18 mouse cellular contexts compared by ENCODE assay signal in the genomic region with DNA sequence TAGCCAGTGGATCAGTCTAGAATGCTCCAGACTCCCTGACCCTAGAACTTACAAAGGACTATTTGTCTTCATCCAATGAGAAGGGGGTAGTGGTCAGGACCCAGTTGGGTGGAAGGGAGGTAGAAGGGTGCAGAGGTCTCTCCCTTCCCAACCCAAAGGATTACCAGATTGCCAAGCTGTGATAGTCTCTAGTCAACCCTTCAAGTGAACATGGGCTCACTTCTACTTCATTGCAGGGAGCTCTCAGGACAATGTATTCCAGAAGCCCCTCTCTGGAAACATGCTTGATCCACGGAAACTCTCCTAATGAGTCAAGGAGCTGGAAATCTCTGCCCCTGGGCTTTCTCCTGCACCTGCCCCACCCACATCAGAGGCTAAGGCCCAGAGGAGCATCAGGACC. TPM values are rescaled to one million over a fixed set of nuclear protein-coding genes. Genes with fewer than 3 reads are reported as not detected.
DNase-seq lines count a peak whose midpoint lies in the region; ATAC-seq and TF ChIP-seq lines count a peak whose summit lies in the region.
"Had no signal": no experiment of that assay in that cellular context is flagged by ENCODE, and none has a peak within 500 bp of the region (broad histone marks: within the 10 kb centered on the region; RNA-seq: fewer than 3 reads in every experiment).

No protein-coding gene starts in this region.

- H3K4me1 ChIP-seq in hindbrain, embryonic 10.5 days (replicated peaks): peaks cover 20% of the 10 kb centered on the region
- peaks cover 5% of the 10 kb centered on the region for H3K4me1 ChIP-seq in hindbrain, embryonic 12.5 days
- H3K4me1 ChIP-seq in embryonic facial prominence, embryonic 10.5 days: peaks cover 29% of the 10 kb centered on the region
- H3K4me1 ChIP-seq in limb, embryonic 10.5 days: peaks cover 76% of the 10 kb centered on the region
- H3K4me1 ChIP-seq in limb, embryonic 14.5 days (ENCODE audit: control insufficient read depth, insufficient read depth, low read length): peaks cover 48% of the 10 kb centered on the region

- no peak for ATAC-seq in hindbrain, embryonic 12.5 days (ENCODE audit: low FRiP score)
- ATAC-seq in limb, embryonic 14.5 days (ENCODE audit: low FRiP score, low read depth): no peak
- ATAC-seq: forebrain, embryonic 15.5 days; intestine, embryonic 15.5 days had no signal

- H3K36me3 ChIP-seq in hindbrain, embryonic 10.5 days: no peaks in the 10 kb centered on the region
- H3K36me3 ChIP-seq in hindbrain, embryonic 12.5 days: no peaks in the 10 kb centered on the region
- no peaks in the 10 kb centered on the region for H3K36me3 ChIP-seq in embryonic facial prominence, embryonic 10.5 days (replicated peaks)
- H3K36me3 ChIP-seq in limb, embryonic 10.5 days: no peaks in the 10 kb centered on the region
- no peaks in the 10 kb centered on the region for H3K36me3 ChIP-seq in limb, embryonic 14.5 days (ENCODE audit: control insufficient read depth, insufficient read depth, low read length)
- H3K36me3 ChIP-seq: forebrain, embryonic 15.5 days; heart, embryonic 10.5 days; hindbrain, embryonic 13.5 days; intestine, embryonic 15.5 days had no signal

- H3K27me3 ChIP-seq in hindbrain, embryonic 10.5 days (ENCODE audit: insufficient read depth, poor library complexity, severe bottlenecking): peaks cover 100% of the 10 kb centered on the region
- peaks cover 96% of the 10 kb centered on the region for H3K27me3 ChIP-seq in hindbrain, embryonic 12.5 days
- H3K27me3 ChIP-seq in embryonic facial prominence, embryonic 10.5 days (replicated peaks; ENCODE audit: low read depth, poor library complexity, severe bottlenecking): peaks cover 99% of the 10 kb centered on the region
- peaks cover 82% of the 10 kb centered on the region for H3K27me3 ChIP-seq in limb, embryonic 10.5 days (ENCODE audit: low read depth, poor library complexity, severe bottlenecking)
- peaks cover 56% of the 10 kb centered on the region for H3K27me3 ChIP-seq in limb, embryonic 14.5 days (ENCODE audit: control insufficient read depth, insufficient read depth, low read length)

- TF ChIP-seq POLR2A in limb, embryonic 14.5 days (IDR thresholded peaks at IDR 0.05; ENCODE audit: borderline replicate concordance, extremely low read depth, insufficient read depth, insufficient read length): no peak

- H3K27ac ChIP-seq in hindbrain, embryonic 10.5 days: no peak overlapping the region
- no peak overlapping the region for H3K27ac ChIP-seq in hindbrain, embryonic 12.5 days
- no peak overlapping the region for H3K27ac ChIP-seq in embryonic facial prominence, embryonic 10.5 days (replicated peaks)
- peak overlapping the region; percentile 26; the same call in 1 of the 2 replicates for H3K27ac ChIP-seq in limb, embryonic 10.5 days
- no peak overlapping the region for H3K27ac ChIP-seq in limb, embryonic 14.5 days (replicated peaks; ENCODE audit: low read depth, low read length)
- H3K27ac ChIP-seq: forebrain, embryonic 15.5 days; heart, embryonic 10.5 days; hindbrain, embryonic 13.5 days; intestine, embryonic 15.5 days had no signal

- H3K4me3 ChIP-seq in hindbrain, embryonic 10.5 days: no peak overlapping the region
- H3K4me3 ChIP-seq in hindbrain, embryonic 12.5 days: no peak overlapping the region
- H3K4me3 ChIP-seq in embryonic facial prominence, embryonic 10.5 days: no peak overlapping the region
- H3K4me3 ChIP-seq in limb, embryonic 10.5 days: peak overlapping the region; percentile 65; the same call in 1 of the 2 replicates
- no peak overlapping the region for H3K4me3 ChIP-seq in limb, embryonic 14.5 days (replicated peaks; ENCODE audit: low read length)
- H3K4me3 ChIP-seq: forebrain, embryonic 15.5 days; heart, embryonic 10.5 days; hindbrain, embryonic 13.5 days; intestine, embryonic 15.5 days had no signal

- WGBS in hindbrain, embryonic 10.5 days: 6% methylated on average over 1 of the region's 1 CpGs
- 5% methylated on average over 1 of the region's 1 CpGs for WGBS in hindbrain, embryonic 12.5 days
- 0% methylated on average over 1 of the region's 1 CpGs for WGBS in embryonic facial prominence, embryonic 10.5 days
- WGBS in limb, embryonic 10.5 days: 0% methylated on average over 1 of the region's 1 CpGs
- 9% methylated on average over 1 of the region's 1 CpGs for WGBS in limb, embryonic 14.5 days

- H3K4me2 ChIP-seq in hindbrain, embryonic 12.5 days (replicated peaks): no peak overlapping the region
- no peak overlapping the region; the same call in 1 of the 2 replicates for H3K4me2 ChIP-seq in limb, embryonic 14.5 days (replicated peaks; ENCODE audit: low read depth, low read length, severe bottlenecking)
- H3K4me2 ChIP-seq: forebrain, embryonic 15.5 days; hindbrain, embryonic 13.5 days; intestine, embryonic 15.5 days had no signal

- no peaks in the 10 kb centered on the region for H3K9me3 ChIP-seq in hindbrain, embryonic 10.5 days
- no peaks in the 10 kb centered on the region for H3K9me3 ChIP-seq in hindbrain, embryonic 12.5 days (replicated peaks)
- H3K9me3 ChIP-seq in embryonic facial prominence, embryonic 10.5 days: no peaks in the 10 kb centered on the region
- H3K9me3 ChIP-seq in limb, embryonic 10.5 days (replicated peaks): no peaks in the 10 kb centered on the region
- no peaks in the 10 kb centered on the region for H3K9me3 ChIP-seq in limb, embryonic 14.5 days (ENCODE audit: control insufficient read depth, low read length)
- H3K9me3 ChIP-seq: forebrain, embryonic 15.5 days; heart, embryonic 10.5 days; hindbrain, embryonic 13.5 days; intestine, embryonic 15.5 days had no signal

- intact Hi-C loops in heart, postnatal 14 days (cut with DNase I): no loop called here

- H3K9ac ChIP-seq in hindbrain, embryonic 12.5 days: no peak overlapping the region
- no peak overlapping the region for H3K9ac ChIP-seq in limb, embryonic 14.5 days (ENCODE audit: low read depth, low read length, severe bottlenecking)
- H3K9ac ChIP-seq: forebrain, embryonic 15.5 days; hindbrain, embryonic 13.5 days; intestine, embryonic 15.5 days had no signal

- DNase-seq in hindbrain, embryonic 10.5 days (ENCODE audit: low spot score): peak; percentile 36
- peak; percentile 26 for DNase-seq in embryonic facial prominence, embryonic 10.5 days (ENCODE audit: low spot score)
- DNase-seq in limb, embryonic 10.5 days (ENCODE audit: low spot score): peak; percentile 33
- DNase-seq in limb, embryonic 14.5 days (ENCODE audit: low spot score): peak; percentile 2
- DNase-seq in heart, postnatal 14 days: no peak
- no peak for DNase-seq in lung, postnatal 14 days
- DNase-seq: adrenal gland, adult 2 months; adrenal gland, postnatal 25 days; cerebellum, adult 18-20 months; cerebellum, adult 9-11 months; cerebellum, postnatal 36 days; heart, adult 18-20 months; heart, postnatal 10 days had no signal

RNA-seq across cellular contexts. Expression of gene Tbx15, which starts 1.5 kb away (rescaled TPM):
- polyA plus RNA-seq in hindbrain, embryonic 10.5 days (2016; fragmentation: Nextera tagmentation; extraction: Ambion mirVana): 2.2 and 2.3 TPM in 2 replicates
- 9.3 and 12.5 TPM in 2 replicates for polyA plus RNA-seq in hindbrain, embryonic 12.5 days (2016; fragmentation: Nextera tagmentation; extraction: Ambion mirVana)
- polyA plus RNA-seq in embryonic facial prominence, embryonic 10.5 days (2016; fragmentation: Nextera tagmentation; extraction: Ambion mirVana): 1.6 and 2.5 TPM in 2 replicates
- 25.8 and 41.2 TPM in 2 replicates for polyA plus RNA-seq in limb, embryonic 10.5 days (2016; fragmentation: Nextera tagmentation; extraction: Ambion mirVana)
- polyA plus RNA-seq in limb, embryonic 14.5 days (2012; rRNA removed): 66.6 and 76.3 TPM in 2 replicates
- 25.5 and 26.6 TPM in 2 replicates for polyA plus RNA-seq in limb, embryonic 14.5 days (2014; fragmentation: Nextera tagmentation; extraction: Ambion mirVana)
- total RNA-seq in heart, postnatal 14 days (2021): under 1 TPM; 0.10 to 0.48 TPM

Comparison
In these comparisons a context has a peak if more than half of its experiments do, and no peak if none do; other contexts are left out.
1. DNase-seq: peak in hindbrain, embryonic 10.5 days (single experiment), embryonic facial prominence, embryonic 10.5 days (single experiment), limb, embryonic 10.5 days (single experiment) and limb, embryonic 14.5 days (single experiment); none in heart, postnatal 14 days (0 of 2) and lung, postnatal 14 days (single experiment).